Mouse (Mus musculus): ENCODE data around the gene Fmc1.
"Not testable (repeated sequence)": the region's sequence is repeated elsewhere in the genome, so short reads cannot be mapped to it uniquely, and the experiment has no call there.

The Fmc1 gene

DNA sequence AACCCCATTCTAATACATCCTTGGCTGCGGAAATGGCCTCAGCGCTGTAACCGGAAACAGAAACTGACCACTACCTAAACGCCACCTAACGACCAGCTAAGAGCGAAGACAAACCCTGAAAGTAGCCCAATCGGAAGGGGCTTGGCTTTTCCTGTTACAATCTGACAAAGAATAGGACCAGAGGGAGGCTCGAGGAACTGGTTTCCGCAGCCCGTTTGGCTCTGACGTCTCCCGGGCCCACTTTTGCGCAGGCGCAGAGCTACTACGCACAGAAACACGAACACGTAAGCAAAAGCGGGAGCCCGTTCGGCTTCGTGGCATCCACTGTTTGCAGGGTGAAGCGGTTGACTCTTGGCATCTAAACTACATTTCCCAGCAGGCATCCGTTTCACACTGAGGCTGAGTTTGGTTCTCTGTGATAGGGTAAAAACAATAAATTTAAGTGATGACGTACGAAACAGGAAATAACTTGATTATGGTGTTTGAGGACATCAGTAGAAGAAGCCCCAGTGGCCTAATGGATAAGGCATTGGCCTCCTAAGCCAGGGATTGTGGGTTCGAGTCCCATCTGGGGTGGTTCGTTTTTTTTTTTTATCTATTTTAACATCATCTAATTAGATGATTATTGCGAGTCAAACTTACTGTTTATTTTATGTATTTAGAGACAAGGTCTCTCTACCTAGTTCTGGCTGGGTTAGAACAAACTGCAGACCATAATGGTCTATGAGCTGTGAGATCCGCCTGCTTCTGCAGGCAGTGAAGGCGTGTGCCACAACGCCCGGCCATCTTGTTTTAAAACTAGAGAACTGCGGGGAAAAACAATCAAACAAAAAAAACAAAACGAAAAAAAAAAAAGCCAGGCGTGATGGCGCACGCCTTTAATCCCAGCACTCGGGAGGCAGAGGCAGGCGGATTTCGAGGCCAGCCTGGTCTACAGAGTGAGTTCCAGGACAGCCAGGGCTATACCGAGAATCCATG is at the start of gene Fmc1:
Gene Fmc1 (plus strand): TSS at position 75 of the 978 bp plus-strand sequence.
- DNase-seq (ENCODE audit: low read depth): peak; percentile 98

GRCm38 (mm10) chr6:38492550-38492949 is 40.8 kb upstream of the Fmc1 start:
- DNase-seq (ENCODE audit: low read depth): peak; percentile 54

DNA sequence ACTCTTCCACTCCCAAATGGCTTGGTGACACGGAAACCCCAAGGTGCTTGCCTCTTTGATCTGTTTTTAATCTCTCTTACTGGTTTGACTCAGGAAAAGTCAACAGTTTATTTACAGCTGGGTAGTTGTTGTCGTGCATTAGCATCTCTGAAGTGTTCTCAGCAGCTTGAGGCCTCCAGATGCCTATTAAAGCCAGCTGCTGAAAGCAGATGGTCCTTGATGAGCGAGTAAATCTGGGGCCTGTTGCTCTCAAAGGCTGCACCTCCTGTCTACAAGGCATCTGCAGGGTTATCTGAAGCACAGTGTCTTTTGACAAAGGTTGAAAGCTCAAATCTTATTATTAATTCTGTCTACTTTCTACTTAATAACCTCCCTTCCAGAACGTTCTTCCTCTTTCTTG is 37.7 kb upstream of the Fmc1 start:
- no peak for DNase-seq (ENCODE audit: low read depth)

GRCm38 (mm10) chr6:38512096-38512495 is 21.2 kb upstream of the Fmc1 start:
- no peak for DNase-seq (ENCODE audit: low read depth)

GRCm38 (mm10) chr6:38512830-38513229 is 20.5 kb upstream of the Fmc1 start:
- DNase-seq (ENCODE audit: low read depth): no peak

GRCm38 (mm10) chr6:38515201-38515600 is 18.1 kb upstream of the Fmc1 start:
- no peak for DNase-seq (ENCODE audit: low read depth)

- peak; percentile 63 for DNase-seq (ENCODE audit: low read depth)
Observed at GRCm38 (mm10) chr6:38523851-38524250, 9.5 kb upstream of the Fmc1 start.

- no peak for DNase-seq (ENCODE audit: low read depth)
Observed at GRCm38 (mm10) chr6:38531211-38531820, 2.0 kb upstream of the Fmc1 start.

GRCm38 (mm10) chr6:38532500-38533420 is 542 bp upstream of the Fmc1 start:
- no peak for DNase-seq (ENCODE audit: low read depth)

DNA sequence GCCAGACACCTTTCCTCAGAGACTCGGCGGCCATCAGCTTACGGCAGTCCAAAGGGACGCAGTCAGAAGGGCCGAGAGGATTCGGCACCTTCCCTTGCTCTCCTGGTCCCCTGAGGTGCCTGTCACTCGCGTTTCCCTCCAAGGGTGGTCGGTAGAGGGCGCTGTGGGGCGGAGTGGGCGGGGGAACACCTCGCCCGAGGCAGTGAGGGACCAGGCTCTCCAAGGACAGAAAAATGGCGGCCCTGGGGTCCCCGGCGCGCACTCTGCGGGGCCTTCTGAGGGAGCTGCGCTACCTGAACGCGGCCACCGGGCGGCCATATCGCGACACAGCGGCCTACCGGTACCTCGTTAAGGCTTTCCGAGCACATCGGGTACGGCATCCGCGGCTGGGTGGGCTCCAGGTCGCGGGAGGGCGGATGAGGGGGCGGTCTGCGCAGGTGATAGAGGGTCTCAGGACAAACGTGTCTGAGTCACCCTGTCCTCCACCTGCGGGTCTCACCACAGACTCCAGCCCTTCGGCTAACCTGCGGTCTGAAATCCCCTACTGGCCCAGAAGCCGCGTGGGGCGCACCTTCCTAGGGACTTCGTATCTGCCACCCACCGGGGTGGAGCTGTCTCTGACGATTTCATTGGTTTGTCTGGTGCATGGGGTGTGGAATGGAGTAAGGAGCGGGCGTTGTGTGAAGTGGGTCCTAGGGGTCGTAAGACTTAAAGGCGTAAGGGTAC is 1.5 kb downstream of the Fmc1 start:
- peak; percentile 96 for DNase-seq (ENCODE audit: low read depth)

- DNase-seq (ENCODE audit: low read depth): no peak
Observed at GRCm38 (mm10) chr6:38535366-38535690, 2.0 kb downstream of the Fmc1 start.

GRCm38 (mm10) chr6:38535788-38536187 is 2.5 kb downstream of the Fmc1 start:
- DNase-seq (ENCODE audit: low read depth): no peak

DNA sequence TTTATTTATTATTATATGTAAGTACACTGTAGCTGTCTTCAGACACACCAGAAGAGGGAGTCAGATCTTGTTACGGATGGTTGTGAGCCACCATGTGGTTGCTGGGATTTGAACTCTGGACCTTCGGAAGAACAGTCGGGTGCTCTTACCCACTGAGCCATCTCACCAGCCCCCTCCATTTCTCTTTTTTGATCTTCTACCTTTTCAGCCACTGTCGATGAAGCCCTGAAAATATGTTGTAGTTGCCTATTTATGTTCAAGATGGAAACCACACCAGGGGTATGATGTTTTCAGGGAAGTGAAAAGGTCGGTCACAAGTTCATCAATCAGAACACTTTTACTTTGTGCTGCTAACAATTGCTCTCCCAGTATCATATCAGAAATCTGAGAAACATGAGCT is 10.8 kb downstream of the Fmc1 start:
- DNase-seq (ENCODE audit: low read depth): not testable (repeated sequence)

DNA sequence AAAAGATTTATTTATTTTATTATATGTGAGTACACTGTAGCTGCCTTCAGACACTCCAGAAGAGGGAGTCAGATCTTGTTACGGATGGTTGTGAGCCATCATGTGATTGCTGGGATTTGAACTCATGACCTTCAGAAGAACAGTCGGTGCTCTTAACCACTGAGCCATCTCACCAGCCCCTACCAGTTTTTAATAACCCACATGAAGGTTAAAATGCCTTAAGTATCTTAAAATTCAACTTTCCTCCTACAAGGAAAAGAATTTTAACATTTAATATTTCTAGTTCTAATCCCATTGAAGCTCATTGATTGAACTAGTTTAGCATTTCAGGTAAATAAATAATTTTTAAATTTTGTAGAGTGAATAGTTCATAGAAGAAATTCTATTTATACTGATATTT is 13.7 kb downstream of the Fmc1 start:
- DNase-seq (ENCODE audit: low read depth): not testable (repeated sequence)

GRCm38 (mm10) chr6:38547707-38548106 is 14.4 kb downstream of the Fmc1 start:
- no peak for DNase-seq (ENCODE audit: low read depth)

DNA sequence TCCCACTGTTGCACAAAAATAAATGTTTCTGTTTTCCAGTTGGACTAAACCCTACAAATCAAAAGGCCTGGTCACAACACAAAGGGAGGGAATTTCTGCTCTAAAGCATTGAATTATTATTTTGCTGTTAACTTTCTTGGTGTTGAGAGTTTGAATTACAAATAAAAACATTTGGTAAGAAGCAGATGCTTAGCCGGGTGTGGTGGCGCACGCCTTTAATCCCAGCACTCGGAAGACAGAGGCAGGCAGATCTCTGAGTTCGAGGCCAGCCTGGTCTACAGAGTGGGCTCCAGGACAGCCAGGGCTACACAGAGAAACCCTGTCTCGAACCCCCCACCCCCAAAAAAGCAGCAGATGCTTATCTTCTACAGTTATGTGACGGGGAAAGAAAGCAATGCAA is 15.3 kb downstream of the Fmc1 start:
- not testable (repeated sequence) for DNase-seq (ENCODE audit: low read depth)

- DNase-seq (ENCODE audit: low read depth): not testable (repeated sequence)
Observed at GRCm38 (mm10) chr6:38549840-38550239, 16.5 kb downstream of the Fmc1 start.

GRCm38 (mm10) chr6:38550250-38551061 is 17.2 kb downstream of the Fmc1 start:
- peak; percentile 71 for DNase-seq (ENCODE audit: low read depth)

GRCm38 (mm10) chr6:38551062-38551988 is 18.0 kb downstream of the Fmc1 start, which contains the start of gene Luc7l2:
TSS of gene Luc7l2 (plus strand) at chr6:38551334.
- DNase-seq (ENCODE audit: low read depth): peak; percentile 92

Data from c-Kit-positive CD71-positive TER-119-negative erythroid progenitor cells, embryonic 14.5 days (primary cell).